8 mouse cellular contexts compared by ENCODE assay signal in the genomic region with DNA sequence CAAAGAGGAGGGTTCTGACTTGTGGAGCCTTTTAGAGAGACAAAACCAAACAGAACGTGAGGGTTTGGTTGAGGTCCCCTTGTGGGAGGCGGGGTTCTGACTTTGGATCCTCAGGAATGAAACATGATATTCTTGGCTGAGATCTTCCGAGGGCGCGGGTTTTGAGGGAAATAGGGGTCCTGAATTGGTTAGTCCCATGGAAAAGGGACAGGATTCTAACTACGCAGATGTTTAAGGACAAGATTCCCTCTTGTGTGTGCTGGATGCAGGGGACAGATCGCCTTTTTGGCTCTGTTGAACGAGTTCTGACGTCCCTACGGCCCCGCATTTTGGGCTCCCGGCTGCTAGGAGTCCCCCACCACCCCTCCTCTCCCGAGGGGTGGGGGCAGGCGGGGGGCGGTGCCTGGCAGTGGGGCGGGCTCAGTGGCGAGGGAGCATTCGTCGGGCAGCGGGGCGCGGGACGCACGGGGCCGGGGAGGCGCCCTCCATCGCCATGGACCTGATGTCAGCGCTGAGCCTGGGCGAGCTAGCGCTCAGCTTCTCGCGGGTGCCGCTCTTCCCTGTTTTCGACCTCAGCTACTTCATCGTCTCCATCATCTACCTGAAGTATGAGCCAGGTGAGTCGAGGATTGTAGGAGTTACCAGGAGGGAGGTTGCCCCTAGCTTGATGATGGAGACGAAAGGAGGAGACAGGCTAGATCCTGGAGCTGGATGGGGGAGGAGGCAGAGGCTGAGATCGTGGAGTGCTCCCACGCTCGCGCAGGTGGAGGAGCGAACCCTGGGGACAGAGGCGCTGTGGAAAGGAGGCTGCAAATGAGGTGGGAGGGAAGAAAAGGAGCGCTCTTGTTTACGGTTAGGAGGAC. TPM values are rescaled to one million over a fixed set of nuclear protein-coding genes. Genes with fewer than 3 reads are reported as not detected.
DNase-seq lines count a peak whose midpoint lies in the region; ATAC-seq and TF ChIP-seq lines count a peak whose summit lies in the region.

TSS of gene Tmem38a (plus strand) at position 445 of the 863 bp plus-strand sequence.

- H3K9me3 ChIP-seq in hindbrain, embryonic 16.5 days (ENCODE audit: control insufficient read depth, low read length) = no peaks in the 10 kb centered on the region
- no peaks in the 10 kb centered on the region for H3K9me3 ChIP-seq in megakaryocyte, embryonic 14.5 days

- H3K36me3 ChIP-seq in hindbrain, embryonic 16.5 days (ENCODE audit: control insufficient read depth, insufficient read depth, low read length) = peaks cover 19% of the 10 kb centered on the region
- H3K36me3 ChIP-seq in megakaryocyte, embryonic 14.5 days (replicated peaks; ENCODE audit: low read length) = peaks cover 32% of the 10 kb centered on the region

- peak; percentile 46 for ATAC-seq in hindbrain, embryonic 16.5 days

- peaks cover 31% of the 10 kb centered on the region for H3K4me1 ChIP-seq in hindbrain, embryonic 16.5 days (ENCODE audit: control insufficient read depth, insufficient read depth, low read depth, low read length)
- peaks cover 49% of the 10 kb centered on the region for H3K4me1 ChIP-seq in megakaryocyte, embryonic 14.5 days

- WGBS in hindbrain, embryonic 16.5 days = under 1% methylated on average over 44 of the region's 45 CpGs

- H3K27ac ChIP-seq in gastrocnemius, adult 2 months = peak within 1 kb of the TSS; percentile 99
- H3K27ac ChIP-seq in hindbrain, embryonic 16.5 days (ENCODE audit: low read depth, low read length) = peak within 1 kb of the TSS; percentile 86

- no peaks in the 10 kb centered on the region for H3K27me3 ChIP-seq in hindbrain, embryonic 16.5 days (replicated peaks; ENCODE audit: control insufficient read depth, insufficient read depth, low read length)
- H3K27me3 ChIP-seq in megakaryocyte, embryonic 14.5 days (replicated peaks) = peaks cover 3% of the 10 kb centered on the region

- H3K4me2 ChIP-seq in hindbrain, embryonic 16.5 days (ENCODE audit: low read length) = peak within 1 kb of the TSS; percentile 97

- TF ChIP-seq CTCF in gastrocnemius, adult 2 months (IDR thresholded peaks at IDR 0.05) = no peak

- DNase-seq in ZHBTc4 (ENCODE audit: low read depth, low spot score) = peak; percentile 81
- DNase-seq in cerebellum, postnatal 4 days (ENCODE audit: low spot score in 2 of 2) = peak; percentile 51 to 63
- DNase-seq in gastrocnemius, adult 2 months = peak; percentile 94
- DNase-seq in left cerebral cortex, adult 9 months (ENCODE audit: low spot score in 2 of 2) = peak; percentile 62 to 79
- peak; percentile 83 for DNase-seq in right cerebral cortex, postnatal 14 days
- DNase-seq in urinary bladder, postnatal 25 days (ENCODE audit: low spot score) = peak; percentile 75

- H3K4me3 ChIP-seq in gastrocnemius, adult 2 months = peak within 1 kb of the TSS; percentile 90
- peak within 1 kb of the TSS; percentile 63 for H3K4me3 ChIP-seq in hindbrain, embryonic 16.5 days (ENCODE audit: low read length)
- H3K4me3 ChIP-seq in megakaryocyte, embryonic 14.5 days (replicated peaks) = peak within 1 kb of the TSS; percentile 93

- intact Hi-C loops in gastrocnemius, adult 2 months (cut with DNase I) = loop anchor here (1.0 kb wide), 1 partner anchor 73 kb away; no protein-coding TSS in a partner anchor

- peak within 1 kb of the TSS; percentile 78 for H3K9ac ChIP-seq in hindbrain, embryonic 16.5 days (ENCODE audit: low read depth, low read length)

RNA-seq across cellular contexts. Expression of gene Tmem38a, which starts in this region (rescaled TPM):
- 1,000 to 10,000 TPM; 1,184 to 1,285 TPM for total RNA-seq in gastrocnemius, adult 2 months (2021)
- polyA plus RNA-seq in hindbrain, embryonic 16.5 days (2015; fragmentation: Nextera tagmentation; extraction: Ambion mirVana) = 41.8 and 42.9 TPM in 2 replicates
- 3.5 TPM in 1 of 2 replicates, not detected in the other for polyA plus RNA-seq in megakaryocyte, embryonic 14.5 days (2012; ENCODE audit: insufficient read depth, low replicate concordance)

Comparison
In these comparisons a context has a peak if more than half of its experiments do, and no peak if none do; other contexts are left out.
1. Peak in every context shown above with its lines: DNase-seq, ATAC-seq, H3K4me3 ChIP-seq and H3K27ac ChIP-seq.